Mouse (Mus musculus) E14TG2a.4 (cell line): Measurements from ENCODE around the gene Fnip2.

Source experiments
- CTCF ChIP-seq: conservative IDR thresholded peaks from 2 replicates; pipeline ENCODE4 v1.5.1; 2014; ENCODE audit warnings: low read length
- NANOG ChIP-seq: IDR thresholded peaks from 2 replicates; pipeline ENCODE4 v1.6.1; 2014; ENCODE audit warnings: borderline replicate concordance, low read length, mixed read lengths
- POU5F1 ChIP-seq: IDR thresholded peaks from 2 replicates; pipeline ENCODE4 v1.6.1; 2014; ENCODE audit warnings: low read length, borderline replicate concordance

DNA sequence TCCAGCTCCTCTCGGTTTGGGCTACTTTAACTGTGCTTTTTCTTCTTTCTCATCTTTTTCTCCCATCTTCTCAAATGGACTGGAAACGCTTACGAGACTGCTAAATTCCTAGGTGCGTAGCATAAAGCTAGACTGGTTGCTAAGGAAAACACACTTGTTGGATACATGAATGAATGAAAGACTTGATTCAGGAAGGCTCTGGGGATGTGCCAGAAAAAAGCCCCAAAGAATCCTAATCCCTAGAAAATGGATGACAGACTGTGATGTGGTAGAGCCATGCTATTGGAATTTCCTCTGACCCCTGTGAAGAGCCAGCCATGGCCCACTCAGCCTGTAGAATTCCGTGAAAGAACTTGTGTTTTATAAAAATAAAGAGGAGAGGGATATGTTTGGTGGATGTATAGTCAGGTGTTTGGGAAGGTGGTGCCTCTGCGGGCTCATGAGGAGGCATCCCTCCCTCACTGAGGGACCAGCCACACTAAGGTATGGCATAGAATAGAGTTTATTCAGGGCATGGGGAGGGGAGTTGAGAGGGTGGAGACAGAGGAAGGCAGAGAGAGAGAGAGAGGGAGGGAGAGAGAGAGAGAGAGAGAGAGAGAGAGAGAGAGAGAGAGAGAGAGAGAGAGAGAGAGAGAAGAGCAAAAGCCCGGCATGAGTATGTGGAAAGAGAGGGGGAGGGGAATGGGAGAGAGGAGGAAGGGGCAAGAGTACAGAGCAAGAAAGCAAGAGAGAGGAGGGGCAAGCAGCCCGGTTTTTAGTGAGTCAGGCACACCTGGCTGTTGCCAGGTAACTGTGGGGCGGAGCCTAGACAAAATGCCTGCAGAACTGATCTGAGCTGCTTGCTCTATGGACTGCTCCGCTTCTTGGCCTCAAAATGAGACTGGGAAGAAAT, 8.2 kb upstream of the Fnip2 start:
- TF ChIP-seq CTCF (no peak), NANOG (no peak), POU5F1 (no peak)
